Mouse (Mus musculus) C2C12 (cell line): ENCODE measurements around the gene Tcf19. TPM values are rescaled to one million over a fixed set of nuclear protein-coding genes. Genes with fewer than 3 reads are reported as not detected.
"Not testable (repeated sequence)": the region's sequence is repeated elsewhere in the genome, so short reads cannot be mapped to it uniquely, and the experiment has no call there.

Source experiments
- H3K27me3 ChIP-seq: one replicate; pipeline ENCODE4 v1.6.1; 2011; ENCODE audit not compliant: control insufficient read depth, insufficient read depth, insufficient read length
- H3K36me3 ChIP-seq: one replicate; pipeline ENCODE4 v1.6.1; 2011; ENCODE audit not compliant: control insufficient read depth, insufficient read depth
- H3K4me3 ChIP-seq: one replicate; pipeline ENCODE4 v1.5.1; 2011; ENCODE audit warnings: mild to moderate bottlenecking, control low read depth; ENCODE audit not compliant: poor library complexity, insufficient read depth, severe bottlenecking
- H3K79me2 ChIP-seq: one replicate; pipeline ENCODE4 v1.6.1; 2011; ENCODE audit not compliant: control insufficient read depth, insufficient read depth
- H3K79me3 ChIP-seq: one replicate; pipeline ENCODE4 v1.6.1; 2011; ENCODE audit warnings: low read depth, control low read depth
- H3ac ChIP-seq: one replicate; pipeline ENCODE3; 2011; ENCODE audit warnings: low read depth; ENCODE audit not compliant: control insufficient read depth, insufficient read length
- CEBPB ChIP-seq: IDR thresholded peaks from one replicate; pipeline ENCODE4 v1.6.1; 2011; ENCODE audit warnings: low read depth, mild to moderate bottlenecking, control low read depth, moderate library complexity
- CTCF ChIP-seq: IDR thresholded peaks from one replicate; pipeline ENCODE4 v1.5.1; 2011; ENCODE audit not compliant: control insufficient read depth, insufficient read depth, insufficient read length
- FOSL1 ChIP-seq: IDR thresholded peaks from one replicate; pipeline ENCODE4 v1.8.0; 2011; ENCODE audit warnings: mild to moderate bottlenecking, low read length; ENCODE audit not compliant: poor library complexity, insufficient read depth, severe bottlenecking
- MAX ChIP-seq: IDR thresholded peaks from one replicate; pipeline ENCODE4 v1.6.1; 2011; ENCODE audit warnings: mild to moderate bottlenecking, control low read depth
- MYOD1 ChIP-seq: IDR thresholded peaks from one replicate; pipeline ENCODE4 v1.6.1; 2011; ENCODE audit warnings: low read depth; ENCODE audit not compliant: control insufficient read depth, insufficient read length
- MYOG ChIP-seq: IDR thresholded peaks from one replicate; pipeline ENCODE4 v1.6.1; 2011; ENCODE audit not compliant: control insufficient read depth, insufficient read length; ENCODE audit errors: extremely low read depth
- USF1 ChIP-seq: IDR thresholded peaks from one replicate; pipeline ENCODE4 v1.6.1; 2011; ENCODE audit warnings: low read depth, mild to moderate bottlenecking, control low read depth, moderate library complexity
- polyA plus RNA-seq: library from polyadenylated mRNA; unstranded; fragments of >200 nt; fragmentation: generic; extraction: Trizol; gene quantifications from one replicate; pipeline ENCODE4 v1.2.1, GENCODE M21; 2012; ENCODE audit warnings: missing spikeins

Gene Tcf19
- polyA plus RNA-seq, 1 experiment: 46.7 TPM

DNA sequence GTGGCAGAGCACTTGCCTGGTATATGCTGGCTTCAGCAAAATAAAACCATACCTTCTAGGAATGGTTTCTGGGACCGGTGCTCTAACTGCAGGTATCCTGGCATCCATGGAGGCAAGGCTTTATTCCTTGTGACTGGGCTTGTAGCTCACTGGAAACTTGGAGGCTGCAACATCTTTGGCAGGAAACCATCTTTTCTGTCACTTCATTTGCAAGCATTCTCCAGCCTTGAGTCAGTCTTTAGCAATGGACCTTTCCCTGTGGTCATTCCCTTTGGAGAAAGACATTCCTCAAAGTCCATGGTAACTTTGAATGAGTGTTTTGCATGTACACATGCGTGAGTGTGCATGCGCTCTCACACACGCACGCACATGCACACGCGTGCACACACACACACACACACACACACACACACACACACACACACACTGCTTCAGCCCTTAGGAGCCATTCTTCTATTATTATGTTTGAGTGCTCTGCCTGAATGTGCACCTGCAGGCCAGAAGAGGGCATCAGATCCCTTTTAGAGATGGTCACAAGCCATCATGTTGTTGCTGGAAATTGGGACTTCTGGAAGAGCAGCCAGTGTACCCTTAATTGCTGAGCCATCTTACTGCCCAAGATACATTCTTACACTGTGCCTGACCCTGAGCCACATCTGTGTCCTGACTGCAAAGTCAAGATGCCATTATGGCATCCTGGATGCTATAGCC, 3.6 kb downstream of the Tcf19 start:
- no peaks in the 10 kb centered on the region for H3K27me3 ChIP-seq
- H3K79me2 ChIP-seq: peaks cover 25% of the 10 kb centered on the region
- peaks cover 6% of the 10 kb centered on the region for H3K79me3 ChIP-seq
- peaks cover 18% of the 10 kb centered on the region for H3K36me3 ChIP-seq
- H3ac ChIP-seq: no peak overlapping the region
- TF ChIP-seq CTCF (no peak), MYOG (no peak), CEBPB (no peak), FOSL1 (no peak), MYOD1 (no peak), MAX (no peak), USF1 (no peak)
- H3K4me3 ChIP-seq: no peak overlapping the region

DNA sequence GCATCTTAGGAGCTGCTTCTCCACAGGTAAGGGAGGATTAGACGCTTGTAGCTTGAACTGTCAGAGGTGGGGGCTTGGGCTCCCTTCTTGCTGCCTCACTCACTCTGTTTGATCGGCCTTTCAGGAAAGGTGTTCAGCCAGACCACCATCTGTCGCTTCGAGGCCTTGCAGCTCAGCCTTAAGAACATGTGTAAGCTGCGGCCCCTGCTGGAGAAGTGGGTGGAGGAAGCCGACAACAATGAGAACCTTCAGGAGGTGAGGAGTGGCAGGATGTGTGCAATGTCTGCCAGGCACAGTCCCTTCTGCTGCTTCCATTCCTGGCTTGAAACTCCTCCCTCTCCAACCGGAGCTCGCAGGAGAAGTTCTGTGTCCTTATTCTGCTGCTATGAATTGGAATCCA, 7.3 kb downstream of the Tcf19 start:
- peaks cover 14% of the 10 kb centered on the region for H3K36me3 ChIP-seq
- H3K79me2 ChIP-seq: no peaks in the 10 kb centered on the region
- TF ChIP-seq MYOD1: no peak
- no peak for TF ChIP-seq FOSL1
- TF ChIP-seq CTCF: no peak
- TF ChIP-seq CEBPB: no peak
- no peak for TF ChIP-seq USF1
- no peak for TF ChIP-seq MAX
- TF ChIP-seq MYOG: no peak
- no peak overlapping the region for H3K4me3 ChIP-seq
- peaks cover 3% of the 10 kb centered on the region for H3K27me3 ChIP-seq
- no peak overlapping the region for H3ac ChIP-seq
- no peaks in the 10 kb centered on the region for H3K79me3 ChIP-seq

DNA sequence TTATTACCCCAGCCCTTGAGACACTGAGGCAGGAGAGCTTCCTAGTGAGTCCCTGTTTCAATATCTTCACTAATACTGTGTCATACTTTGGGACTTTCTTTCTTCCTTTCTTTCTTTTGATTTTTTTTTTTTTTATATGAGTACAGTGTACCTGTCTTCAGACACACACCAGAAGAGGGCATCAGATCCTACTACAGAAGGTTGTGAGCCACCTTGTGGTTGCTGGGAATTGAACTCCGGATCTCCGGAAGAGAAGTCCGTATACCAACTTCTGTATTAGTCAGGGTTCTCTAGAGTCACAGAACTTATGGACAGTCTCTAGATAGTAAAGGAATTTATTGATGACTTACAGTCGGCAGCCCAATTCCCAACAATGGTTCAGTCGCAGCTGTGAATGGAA, 8.3 kb downstream of the Tcf19 start:
- H3K79me3 ChIP-seq, H3K27me3 ChIP-seq, H3ac ChIP-seq, H3K36me3 ChIP-seq, H3K79me2 ChIP-seq, H3K4me3 ChIP-seq: not testable (repeated sequence)

DNA sequence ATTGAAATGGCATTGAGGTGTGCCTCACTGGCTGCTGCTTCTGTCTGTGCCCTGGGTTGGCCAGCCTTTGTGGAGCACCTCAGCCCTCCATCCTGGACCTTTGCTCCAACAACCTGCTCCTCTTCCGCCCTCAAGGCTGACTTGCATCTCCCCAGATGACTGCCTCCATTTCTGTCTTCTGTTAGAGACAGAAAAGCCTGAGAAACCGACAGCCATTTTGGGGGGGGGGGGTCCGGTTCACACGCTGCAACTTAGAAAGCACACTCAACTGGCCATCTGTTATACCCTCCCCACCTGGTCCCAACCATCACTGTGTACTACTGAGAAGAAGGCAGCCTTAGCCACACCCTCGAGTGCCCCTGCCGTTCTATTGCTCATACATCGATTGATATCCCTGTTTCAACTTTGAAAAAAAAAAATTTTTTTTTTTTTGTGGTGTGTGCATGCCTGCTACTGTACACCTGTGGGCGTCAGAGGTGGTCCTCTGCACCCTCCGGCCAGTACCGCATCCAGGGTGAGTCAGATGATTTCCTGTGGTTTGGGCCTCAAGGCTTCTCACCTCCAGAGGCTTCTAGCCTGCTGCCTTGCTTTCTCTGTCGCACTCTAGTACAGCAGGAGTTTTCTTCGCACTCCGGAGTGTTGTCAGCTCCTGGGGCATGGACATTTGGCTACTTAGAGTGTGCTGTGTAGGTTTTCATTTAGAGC, 8.9 kb downstream of the Tcf19 start:
- Histone ChIP-seq H3K79me2 (no peaks in the 10 kb centered on the region), H3K36me3 (peaks cover 3% of the 10 kb centered on the region), H3K27me3 (peaks cover 3% of the 10 kb centered on the region), H3ac (no peak overlapping the region), H3K4me3 (no peak overlapping the region), H3K79me3 (no peaks in the 10 kb centered on the region)
- TF ChIP-seq FOSL1: no peak
- TF ChIP-seq CTCF: no peak
- TF ChIP-seq MYOG: no peak
- no peak for TF ChIP-seq MYOD1
- TF ChIP-seq MAX: no peak
- no peak for TF ChIP-seq USF1
- TF ChIP-seq CEBPB: no peak

DNA sequence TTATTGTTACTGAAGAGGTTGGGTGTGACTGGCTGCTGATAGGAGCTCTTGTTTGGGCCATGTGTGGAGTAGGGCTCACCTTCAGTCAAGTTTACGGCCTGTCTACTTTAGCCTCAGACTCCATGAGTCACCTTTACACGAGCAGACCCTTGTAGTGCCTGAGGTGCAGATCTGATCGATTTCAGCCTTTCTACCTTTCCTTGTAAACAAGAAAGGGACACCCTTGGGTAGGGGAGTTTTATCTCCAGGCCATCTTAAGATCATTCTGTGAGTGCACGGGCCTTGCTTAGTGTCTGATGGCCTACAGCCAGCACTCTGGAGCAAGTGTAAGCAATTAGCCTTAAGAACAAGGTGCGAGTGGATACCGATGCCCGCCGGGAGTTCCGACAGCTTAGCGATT, 9.7 kb downstream of the Tcf19 start:
- H3K36me3 ChIP-seq: no peaks in the 10 kb centered on the region
- no peaks in the 10 kb centered on the region for H3K79me2 ChIP-seq
- TF ChIP-seq CTCF (no peak), MYOD1 (no peak), MAX (no peak), CEBPB (no peak), USF1 (no peak), MYOG (no peak), FOSL1 (no peak)
- no peaks in the 10 kb centered on the region for H3K79me3 ChIP-seq
- H3K4me3 ChIP-seq: no peak overlapping the region
- no peak overlapping the region for H3ac ChIP-seq
- H3K27me3 ChIP-seq: peaks cover 3% of the 10 kb centered on the region

DNA sequence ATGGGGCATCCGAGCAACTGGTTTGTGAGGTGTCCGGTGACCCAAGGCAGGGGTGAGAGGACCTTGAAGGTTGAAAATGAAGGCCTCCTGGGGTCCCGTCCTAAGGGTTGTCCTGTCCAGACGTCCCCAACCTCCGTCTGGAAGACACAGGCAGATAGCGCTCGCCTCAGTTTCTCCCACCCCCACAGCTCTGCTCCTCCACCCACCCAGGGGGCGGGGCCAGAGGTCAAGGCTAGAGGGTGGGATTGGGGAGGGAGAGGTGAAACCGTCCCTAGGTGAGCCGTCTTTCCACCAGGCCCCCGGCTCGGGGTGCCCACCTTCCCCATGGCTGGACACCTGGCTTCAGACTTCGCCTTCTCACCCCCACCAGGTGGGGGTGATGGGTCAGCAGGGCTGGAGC, 10.8 kb downstream of the Tcf19 start, which contains the start of gene Pou5f1:
Gene Pou5f1, plus strand, starts transcription at position 243 of the 400 bp plus-strand sequence.
- Histone ChIP-seq H3K4me3 (no peak within 1 kb of the TSS), H3K27me3 (peaks cover 3% of the 10 kb centered on the region), H3ac (no peak within 1 kb of the TSS), H3K36me3 (no peaks in the 10 kb centered on the region), H3K79me2 (no peaks in the 10 kb centered on the region), H3K79me3 (no peaks in the 10 kb centered on the region)
- TF ChIP-seq MAX (no peak), FOSL1 (no peak), CEBPB (no peak), CTCF (no peak), USF1 (no peak), MYOD1 (no peak), MYOG (no peak)
